Mouse (Mus musculus) forebrain, embryonic 10.5 days (tissue): ENCODE data around the gene Thbd. TPM values are rescaled to one million over a fixed set of nuclear protein-coding genes. Genes with fewer than 3 reads are reported as not detected.

Source experiments
- DNase-seq: peaks from one replicate; pipeline ENCODE4 v3.0.0-alpha.2; 2017; ENCODE audit warnings: low spot score; ENCODE audit errors: extremely low spot score
- H3K27ac ChIP-seq: fragments of 300-500 bp; sonication (generic); 2 replicates; pipeline ENCODE4 v1.5.1; 2016; ENCODE audit warnings: mild to moderate bottlenecking
- H3K27me3 ChIP-seq: fragments of 300-500 bp; sonication (generic); 2 replicates; pipeline ENCODE4 v1.6.1; 2016; ENCODE audit warnings: mild to moderate bottlenecking; ENCODE audit not compliant: poor library complexity, severe bottlenecking
- H3K36me3 ChIP-seq: fragments of 300-500 bp; sonication (generic); replicated peaks from 2 replicates; pipeline ENCODE4 v1.6.1; 2016; ENCODE audit warnings: mild to moderate bottlenecking, moderate library complexity
- H3K4me1 ChIP-seq: fragments of 300-500 bp; sonication (generic); 2 replicates; pipeline ENCODE4 v1.6.1; 2016
- H3K4me3 ChIP-seq: fragments of 300-500 bp; sonication (generic); 2 replicates; pipeline ENCODE4 v1.5.1; 2016; ENCODE audit warnings: mild to moderate bottlenecking, moderate library complexity
- H3K9me3 ChIP-seq: fragments of 300-500 bp; sonication (generic); 2 replicates; pipeline ENCODE4 v1.6.1; 2016; ENCODE audit warnings: mild to moderate bottlenecking, moderate library complexity
- WGBS: fragments of 180-500 bp; shearing (Covaris S2); methylation state at CpG from one replicate; pipeline ENCODE4 v1.1.7; 2016; 5-methylcytosine and 5-hydroxymethylcytosine counted together
- polyA plus RNA-seq: library from polyadenylated mRNA; unstranded; fragments of >200 nt; fragmentation: Nextera tagmentation; extraction: Ambion mirVana; gene quantifications from 2 replicates; pipeline ENCODE4 v1.2.1, GENCODE M21; 2016

Gene Thbd
- polyA plus RNA-seq, 1 experiment from 2014 or later: 4.8 TPM

DNA sequence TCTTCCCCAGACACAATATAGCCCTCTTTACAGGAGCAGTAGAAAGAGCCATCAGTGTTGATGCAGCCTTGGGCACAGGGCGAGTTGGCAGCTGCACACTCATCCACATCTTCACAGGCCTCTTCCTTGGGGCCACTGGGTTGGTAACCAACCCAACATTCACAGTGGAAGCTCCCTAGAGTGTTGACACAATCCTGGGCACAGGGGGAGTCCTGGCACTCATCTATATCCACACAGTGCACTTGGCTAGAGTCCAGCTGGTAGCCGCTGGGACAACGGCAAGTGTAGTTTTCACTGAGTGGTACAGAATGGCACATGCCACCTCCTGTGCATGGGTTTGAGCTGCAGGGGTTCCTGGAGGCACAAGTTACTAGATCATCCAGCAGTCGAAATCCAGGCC is 34.2 kb upstream of the Thbd start:
- Histone ChIP-seq H3K4me3 (peak overlapping the region; percentile 27), H3K9me3 (no peaks in the 10 kb centered on the region), H3K4me1 (peaks cover 10% of the 10 kb centered on the region; the same call in 1 of the 2 replicates), H3K27ac (peak overlapping the region; percentile 66; the same call in 1 of the 2 replicates), H3K36me3 (no peaks in the 10 kb centered on the region), H3K27me3 (no peaks in the 10 kb centered on the region)
- 89% methylated on average over 4 of the region's 4 CpGs for WGBS
- no peak for DNase-seq

DNA sequence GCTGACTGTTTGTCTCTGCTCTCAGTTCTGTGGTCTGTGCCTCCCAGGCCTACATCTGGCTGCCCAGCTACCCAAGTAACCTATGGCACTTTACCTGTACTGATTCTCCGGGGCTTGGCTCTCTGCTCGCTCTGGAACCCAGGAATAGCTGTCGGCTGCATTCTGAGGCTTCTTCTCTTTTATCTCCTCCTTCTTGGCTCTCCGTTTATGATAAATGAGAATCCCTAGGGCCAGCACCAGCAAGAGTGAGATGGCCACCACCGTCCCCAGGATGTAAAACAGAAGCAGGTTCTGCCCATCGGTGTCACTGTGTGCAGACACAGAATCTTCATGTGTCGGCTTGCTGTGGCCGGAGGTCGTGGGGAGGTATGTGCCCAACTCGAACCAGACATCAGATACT is 33.4 kb upstream of the Thbd start:
- Histone ChIP-seq H3K4me3 (peak overlapping the region; percentile 23), H3K9me3 (no peaks in the 10 kb centered on the region), H3K36me3 (no peaks in the 10 kb centered on the region), H3K27me3 (no peaks in the 10 kb centered on the region), H3K4me1 (peaks cover 10% of the 10 kb centered on the region; the same call in 1 of the 2 replicates), H3K27ac (no peak overlapping the region)
- WGBS: 86% methylated on average over 10 of the region's 10 CpGs
- no peak for DNase-seq

DNA sequence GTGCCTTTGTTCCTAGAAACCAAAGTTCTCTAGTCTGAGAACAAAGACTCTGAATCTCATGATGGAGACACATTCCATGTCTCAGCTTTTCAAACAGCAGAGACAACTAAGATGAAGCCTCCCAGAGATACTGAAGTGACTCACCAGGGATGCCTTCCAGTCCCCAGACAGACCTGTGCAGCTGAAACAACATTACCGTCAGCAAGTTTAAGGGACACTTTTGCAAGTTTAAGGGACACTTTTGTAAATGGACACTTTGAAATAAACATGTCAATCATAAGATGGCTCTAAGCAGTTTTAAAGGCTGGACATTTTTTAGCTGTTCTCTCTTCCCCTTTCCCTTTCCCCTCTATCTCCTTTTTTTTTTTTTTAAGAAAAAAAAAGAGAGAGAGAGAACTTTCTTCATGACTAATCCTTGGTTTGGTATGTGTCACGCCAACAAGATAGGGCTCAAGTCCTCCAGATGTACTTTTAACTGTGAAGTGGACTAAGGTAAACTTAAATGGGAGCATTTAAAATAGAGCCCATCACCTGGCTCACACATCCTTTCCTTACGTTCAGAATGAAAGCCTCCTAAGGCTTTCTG is 31.8 kb upstream of the Thbd start:
- no peak overlapping the region; the same call in 1 of the 2 replicates for H3K4me3 ChIP-seq
- 73% methylated on average over 3 of the region's 3 CpGs for WGBS
- H3K27ac ChIP-seq: no peak overlapping the region
- H3K27me3 ChIP-seq: no peaks in the 10 kb centered on the region
- no peaks in the 10 kb centered on the region for H3K36me3 ChIP-seq
- H3K9me3 ChIP-seq: no peaks in the 10 kb centered on the region
- no peak for DNase-seq
- H3K4me1 ChIP-seq: peaks cover 15% of the 10 kb centered on the region

DNA sequence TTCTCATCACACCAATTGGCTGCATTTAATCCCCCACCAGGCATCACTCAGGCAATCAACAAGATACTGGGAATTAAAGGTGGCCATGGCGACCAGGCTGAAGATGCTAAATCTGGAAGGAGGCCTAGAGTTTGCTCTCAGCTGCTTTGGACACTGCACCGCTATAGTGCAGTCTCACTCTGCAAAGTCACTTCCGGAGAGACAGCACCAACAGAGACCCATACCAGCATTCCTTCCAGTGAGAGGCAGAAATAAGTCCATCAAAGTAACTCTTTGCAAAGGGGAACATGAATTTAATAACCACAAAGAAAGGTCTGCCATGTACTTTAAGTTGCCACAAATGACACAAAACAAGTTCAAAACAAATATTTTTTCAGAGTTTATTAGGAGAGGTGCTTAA is 28.3 kb upstream of the Thbd start:
- Histone ChIP-seq H3K27me3 (no peaks in the 10 kb centered on the region), H3K4me3 (no peak overlapping the region), H3K36me3 (no peaks in the 10 kb centered on the region), H3K27ac (no peak overlapping the region), H3K4me1 (peaks cover 8% of the 10 kb centered on the region), H3K9me3 (no peaks in the 10 kb centered on the region)
- WGBS: 39% methylated on average over 3 of the region's 3 CpGs
- no peak for DNase-seq

DNA sequence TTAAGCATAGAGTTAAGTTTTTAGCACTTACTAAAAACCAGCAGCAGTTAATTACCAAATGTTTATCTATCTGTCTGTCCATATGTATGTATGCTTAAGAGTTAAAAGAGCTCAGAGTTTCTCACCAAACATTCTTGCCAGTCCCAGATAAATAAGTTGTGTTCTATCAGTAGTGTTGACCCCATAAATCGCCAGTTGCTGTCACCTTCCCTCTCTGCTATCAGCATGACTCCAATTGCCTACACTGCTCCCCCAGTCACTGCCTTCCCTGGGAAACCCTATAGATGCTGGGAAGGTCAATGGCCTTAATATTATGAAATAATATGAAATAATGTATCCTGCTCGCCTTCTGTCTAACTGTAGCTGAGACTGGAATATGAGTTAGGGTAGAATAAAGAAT is 24.4 kb upstream of the Thbd start:
- 81% methylated on average over 2 of the region's 2 CpGs for WGBS
- Histone ChIP-seq H3K27me3 (no peaks in the 10 kb centered on the region), H3K4me1 (peaks cover 4% of the 10 kb centered on the region), H3K36me3 (no peaks in the 10 kb centered on the region), H3K27ac (no peak overlapping the region), H3K4me3 (no peak overlapping the region), H3K9me3 (no peaks in the 10 kb centered on the region)
- DNase-seq: no peak

DNA sequence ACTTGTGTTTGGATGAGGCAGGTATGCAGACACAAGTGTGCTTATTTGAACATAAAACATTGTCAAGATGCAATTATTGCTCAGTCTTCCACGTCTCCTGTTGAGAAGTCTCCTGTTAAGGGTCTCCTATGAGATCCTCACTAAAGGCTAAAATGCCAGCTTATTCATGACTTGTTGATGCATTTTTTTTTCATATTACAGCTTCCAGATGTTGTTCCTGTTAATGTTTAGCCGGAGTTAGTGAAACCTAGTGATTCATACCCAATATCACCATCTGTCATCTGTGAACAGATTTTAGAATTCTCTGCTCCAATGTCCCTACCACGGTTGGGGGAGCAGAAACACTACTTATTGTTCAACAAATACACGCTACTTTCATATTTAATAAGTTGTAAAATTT is 23.0 kb upstream of the Thbd start:
- no peaks in the 10 kb centered on the region for H3K27me3 ChIP-seq
- H3K27ac ChIP-seq: no peak overlapping the region
- no peaks in the 10 kb centered on the region; the same call in 1 of the 2 replicates for H3K4me1 ChIP-seq
- H3K36me3 ChIP-seq: no peaks in the 10 kb centered on the region
- DNase-seq: no peak
- H3K9me3 ChIP-seq: no peaks in the 10 kb centered on the region
- no peak overlapping the region for H3K4me3 ChIP-seq
- 84% methylated on average over 4 of the region's 4 CpGs for WGBS

DNA sequence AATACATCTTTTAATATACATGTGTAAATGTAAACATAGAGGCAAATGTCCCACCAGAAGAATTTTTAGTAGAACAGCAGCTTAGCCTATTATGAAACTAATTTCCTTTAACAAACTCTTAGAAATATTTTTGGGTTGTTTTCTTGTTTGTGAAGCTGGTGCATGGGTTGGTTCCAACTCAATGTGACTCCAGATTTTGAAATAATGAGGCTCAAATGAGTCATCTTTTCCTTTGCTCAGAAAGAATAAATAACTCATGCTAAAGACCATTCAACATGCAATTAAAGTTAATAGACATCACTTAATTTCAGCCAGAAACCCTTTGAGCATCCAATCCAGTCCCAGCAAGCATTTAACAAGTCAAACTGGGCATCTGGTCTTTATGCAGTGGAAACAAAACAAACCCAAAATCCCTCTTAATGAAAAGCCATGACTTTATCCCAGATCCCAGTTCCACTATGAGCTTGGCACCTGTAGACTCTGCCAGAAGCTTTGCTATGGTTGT is 21.1 kb upstream of the Thbd start:
- H3K4me1 ChIP-seq: no peaks in the 10 kb centered on the region
- H3K4me3 ChIP-seq: no peak overlapping the region
- H3K27ac ChIP-seq: no peak overlapping the region
- no peaks in the 10 kb centered on the region for H3K36me3 ChIP-seq
- H3K27me3 ChIP-seq: no peaks in the 10 kb centered on the region
- H3K9me3 ChIP-seq: no peaks in the 10 kb centered on the region
- DNase-seq: no peak

DNA sequence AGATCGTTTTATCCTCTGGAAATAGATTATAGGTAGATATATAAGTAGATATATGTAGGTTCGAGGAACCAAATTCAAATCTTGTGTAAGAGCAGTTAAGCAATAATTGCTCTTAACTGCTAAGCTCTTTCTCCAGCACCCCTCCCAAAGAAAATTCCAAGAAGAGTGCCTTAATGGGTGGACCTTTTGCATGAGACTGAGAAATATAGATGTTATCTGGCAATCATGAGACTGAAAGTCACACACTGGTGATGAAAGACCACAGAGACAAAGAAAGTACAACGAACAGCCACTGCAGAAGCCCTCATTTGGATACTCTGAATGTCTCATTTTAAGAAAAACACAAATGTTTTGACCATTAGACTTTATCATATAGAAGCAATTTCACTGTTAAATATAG is 20.5 kb upstream of the Thbd start:
- no peaks in the 10 kb centered on the region for H3K4me1 ChIP-seq

DNA sequence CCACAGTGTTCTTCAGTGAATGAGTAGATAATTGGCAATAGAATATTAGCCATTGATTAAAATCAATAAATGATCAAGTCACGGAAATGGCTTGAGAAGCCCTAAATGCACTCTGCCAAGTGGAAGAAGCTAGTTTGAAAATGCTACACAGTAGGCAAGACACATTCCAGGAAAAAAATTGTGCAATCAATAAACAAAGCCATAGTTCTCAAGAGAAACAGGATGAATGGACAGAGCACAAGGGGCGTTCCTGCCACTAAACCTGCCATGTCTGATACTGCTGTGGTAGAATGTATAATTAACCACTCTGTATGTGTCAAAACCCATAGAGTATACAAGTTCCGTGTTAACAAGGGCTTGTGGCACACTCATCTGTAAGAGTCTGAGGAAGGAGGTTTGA is 19.6 kb upstream of the Thbd start:
- no peak for DNase-seq
- Histone ChIP-seq H3K4me3 (no peak overlapping the region), H3K27ac (no peak overlapping the region), H3K36me3 (no peaks in the 10 kb centered on the region), H3K4me1 (no peaks in the 10 kb centered on the region), H3K9me3 (no peaks in the 10 kb centered on the region), H3K27me3 (no peaks in the 10 kb centered on the region)
- WGBS: 89% methylated on average over 3 of the region's 3 CpGs

More for the DNA sequence above, 20.5 kb upstream of the Thbd start:
- Histone ChIP-seq H3K9me3 (no peaks in the 10 kb centered on the region), H3K4me3 (no peak overlapping the region), H3K36me3 (no peaks in the 10 kb centered on the region), H3K27ac (no peak overlapping the region), H3K27me3 (no peaks in the 10 kb centered on the region)
- 87% methylated on average over 3 of the region's 3 CpGs for WGBS
- DNase-seq: no peak

DNA sequence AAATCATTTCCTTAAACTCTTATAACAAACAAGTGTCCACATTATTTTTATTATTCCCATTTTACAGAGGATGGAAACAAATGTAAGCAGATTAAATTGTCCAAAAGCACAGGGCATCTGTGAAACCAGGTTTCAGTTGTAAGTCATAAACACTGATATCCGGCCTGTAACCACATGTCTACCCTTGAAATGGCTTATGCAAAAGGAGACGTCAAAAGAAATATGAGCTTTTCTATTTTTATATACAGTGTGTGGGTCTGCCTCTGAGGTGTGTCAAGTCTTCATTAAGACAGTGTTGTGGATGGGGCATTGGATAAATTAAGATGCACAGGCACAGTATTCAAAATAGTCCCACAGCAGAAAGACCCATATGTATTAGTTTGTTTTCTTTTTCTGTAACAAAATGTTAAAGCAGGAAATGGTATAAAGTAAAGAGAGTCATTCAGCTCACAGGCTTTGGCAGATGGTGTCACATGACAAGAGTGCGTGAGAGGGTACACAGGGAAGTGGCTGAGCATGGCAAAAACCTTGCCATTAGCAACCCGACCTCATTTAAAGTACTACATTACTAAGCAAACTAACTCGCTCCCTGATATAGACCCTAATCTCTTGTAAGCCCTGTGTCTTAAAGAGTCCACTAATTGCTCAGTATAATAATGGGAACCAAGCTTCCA is 17.9 kb upstream of the Thbd start:
- 86% methylated on average over 5 of the region's 5 CpGs for WGBS

DNA sequence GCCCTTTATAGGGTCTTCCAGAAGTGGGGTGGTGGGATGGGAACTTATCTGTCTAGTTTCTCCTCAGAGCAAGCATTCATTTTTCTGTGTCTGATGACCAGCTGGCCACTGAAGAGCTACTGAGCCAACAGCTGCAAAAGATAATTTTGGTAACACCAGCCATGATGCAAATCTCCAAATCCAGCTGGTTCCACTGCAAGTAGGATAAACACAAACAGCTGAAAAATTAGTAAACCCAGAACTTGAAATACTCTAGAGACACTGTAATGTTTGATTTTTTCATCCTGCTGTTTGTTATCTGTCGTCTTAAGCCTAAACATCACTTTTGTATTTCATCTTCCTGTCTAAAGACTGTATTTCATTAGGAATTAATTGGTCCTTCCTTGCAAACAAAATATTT is 13.7 kb upstream of the Thbd start:
- DNase-seq: no peak
- Histone ChIP-seq H3K9me3 (no peaks in the 10 kb centered on the region), H3K4me1 (no peaks in the 10 kb centered on the region), H3K27me3 (no peaks in the 10 kb centered on the region), H3K36me3 (no peaks in the 10 kb centered on the region), H3K4me3 (no peak overlapping the region), H3K27ac (no peak overlapping the region)
- WGBS: 78% methylated on average over 1 of the region's 1 CpGs

More for the DNA sequence above, 17.9 kb upstream of the Thbd start:
- no peaks in the 10 kb centered on the region for H3K36me3 ChIP-seq
- H3K27me3 ChIP-seq: no peaks in the 10 kb centered on the region
- DNase-seq: no peak
- H3K4me3 ChIP-seq: no peak overlapping the region
- H3K27ac ChIP-seq: no peak overlapping the region
- no peaks in the 10 kb centered on the region for H3K9me3 ChIP-seq
- H3K4me1 ChIP-seq: no peaks in the 10 kb centered on the region

DNA sequence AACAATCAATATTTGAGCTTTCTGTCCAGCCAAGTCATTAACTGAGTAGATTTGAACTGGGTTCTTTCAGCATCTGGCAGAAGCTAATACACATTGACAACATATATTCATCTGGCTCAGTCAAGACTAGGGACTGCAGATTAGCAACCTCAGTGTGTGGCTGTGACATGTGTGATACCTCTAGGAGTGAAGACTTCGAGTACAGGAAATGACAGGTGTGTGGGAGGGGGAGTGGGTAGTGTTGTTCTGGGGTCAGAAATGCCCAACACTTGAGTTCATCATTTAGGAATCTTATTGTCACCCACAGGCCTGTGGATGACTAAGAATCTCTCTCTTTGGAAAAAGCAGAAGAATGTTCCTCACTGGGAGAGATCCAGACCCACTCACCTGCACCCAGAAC is 13.1 kb upstream of the Thbd start:
- Histone ChIP-seq H3K27me3 (no peaks in the 10 kb centered on the region), H3K27ac (no peak overlapping the region), H3K4me3 (no peak overlapping the region), H3K4me1 (no peaks in the 10 kb centered on the region), H3K36me3 (no peaks in the 10 kb centered on the region), H3K9me3 (no peaks in the 10 kb centered on the region)
- no peak for DNase-seq
- 53% methylated on average over 1 of the region's 1 CpGs for WGBS

DNA sequence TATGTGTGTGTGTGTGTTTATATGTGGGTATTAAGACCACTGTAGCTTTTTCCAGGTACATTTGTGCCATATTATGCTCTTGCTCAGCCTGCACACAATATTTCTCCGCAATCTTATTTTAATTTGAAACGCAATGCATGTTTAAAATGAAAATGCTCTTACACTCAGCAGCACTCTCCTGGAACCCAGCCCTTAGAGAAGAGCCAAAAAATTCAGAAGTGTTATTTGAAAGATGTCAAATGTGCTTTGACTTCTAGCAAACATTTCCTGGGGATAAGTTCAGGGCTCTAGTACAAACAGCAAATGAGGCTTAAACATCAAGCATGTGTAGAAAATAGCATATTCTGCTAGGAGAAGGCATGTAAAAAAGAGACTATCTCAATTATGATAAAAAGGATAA is 11.8 kb upstream of the Thbd start:
- H3K36me3 ChIP-seq: no peaks in the 10 kb centered on the region
- H3K4me1 ChIP-seq: no peaks in the 10 kb centered on the region
- no peaks in the 10 kb centered on the region for H3K27me3 ChIP-seq
- H3K9me3 ChIP-seq: no peaks in the 10 kb centered on the region
- H3K4me3 ChIP-seq: no peak overlapping the region
- no peak overlapping the region for H3K27ac ChIP-seq
- WGBS: 91% methylated on average over 2 of the region's 2 CpGs
- DNase-seq: no peak
